Mouse (Mus musculus) CH12F3 (cell line): ENCODE results near the gene Ankrd13d.
"Not testable (repeated sequence)": the region's sequence is repeated elsewhere in the genome, so short reads cannot be mapped to it uniquely, and the experiment has no call there.

Experiments used
- in situ Hi-C: fragments of 300-500 bp; cut with MboI; formaldehyde crosslinking; loops from 2 replicates; pipeline ENCODE4 v1.14.3; 2020; ENCODE audit warnings: low sequenced_read_pairs

Gene Ankrd13d

GRCm38 (mm10) chr19:4264171-4264780, 18.7 kb downstream of the Ankrd13d start:
- in situ Hi-C loops = no loop called here

- in situ Hi-C loops = no loop called here
Measured at GRCm38 (mm10) chr19:4263702-4264101, 19.2 kb downstream of the Ankrd13d start.

GRCm38 (mm10) chr19:4262756-4263155, 20.2 kb downstream of the Ankrd13d start:
- in situ Hi-C loops = no loop called here

- in situ Hi-C loops = no loop called here
Measured at GRCm38 (mm10) chr19:4261038-4261698, 21.8 kb downstream of the Ankrd13d start.

GRCm38 (mm10) chr19:4257897-4258252, 25.1 kb downstream of the Ankrd13d start:
- in situ Hi-C loops = no loop called here

GRCm38 (mm10) chr19:4257216-4257896, 25.6 kb downstream of the Ankrd13d start:
- in situ Hi-C loops = no loop called here

GRCm38 (mm10) chr19:4255583-4256162, 27.3 kb downstream of the Ankrd13d start:
- in situ Hi-C loops = no loop called here

- in situ Hi-C loops = no loop called here
Measured at GRCm38 (mm10) chr19:4254230-4254629, 28.7 kb downstream of the Ankrd13d start.

GRCm38 (mm10) chr19:4248683-4249082, 34.3 kb downstream of the Ankrd13d start:
- in situ Hi-C loops = not testable (repeated sequence)

GRCm38 (mm10) chr19:4247010-4247409, 35.9 kb downstream of the Ankrd13d start:
- in situ Hi-C loops = no loop called here

GRCm38 (mm10) chr19:4244775-4245174, 38.2 kb downstream of the Ankrd13d start:
- in situ Hi-C loops = no loop called here

GRCm38 (mm10) chr19:4242416-4242815, 40.5 kb downstream of the Ankrd13d start:
- in situ Hi-C loops = no loop called here

- in situ Hi-C loops = no loop called here
Measured at GRCm38 (mm10) chr19:4240247-4240668, 42.7 kb downstream of the Ankrd13d start.

- in situ Hi-C loops = no loop called here
Measured at GRCm38 (mm10) chr19:4234548-4234947, 48.4 kb downstream of the Ankrd13d start.

- in situ Hi-C loops = no loop called here
Measured at GRCm38 (mm10) chr19:4232651-4233050, 50.3 kb downstream of the Ankrd13d start.

GRCm38 (mm10) chr19:4232186-4232572, 50.8 kb downstream of the Ankrd13d start:
- in situ Hi-C loops = no loop called here

GRCm38 (mm10) chr19:4231253-4232185, 51.4 kb downstream of the Ankrd13d start, which contains the start of gene Pold4:
TSS of gene Pold4 (plus strand) at chr19:4231899.
- in situ Hi-C loops = no loop called here

GRCm38 (mm10) chr19:4230415-4230814, 52.5 kb downstream of the Ankrd13d start:
- in situ Hi-C loops = no loop called here

GRCm38 (mm10) chr19:4229451-4230076, 53.4 kb downstream of the Ankrd13d start:
- in situ Hi-C loops = no loop called here

GRCm38 (mm10) chr19:4228891-4229290, 54.0 kb downstream of the Ankrd13d start:
- in situ Hi-C loops = no loop called here
